Mouse (Mus musculus): ENCODE results near the gene Vmp1. TPM values are rescaled to one million over a fixed set of nuclear protein-coding genes. Genes with fewer than 3 reads are reported as not detected.

Gene Vmp1
- total RNA-seq, 2 experiments from 2014 or later = 144 to 167 TPM

- Histone ChIP-seq H3K4me3 (no peak overlapping the region), H3K27ac (no peak overlapping the region)
- TF ChIP-seq CTCF (IDR thresholded peaks at IDR 0.05) = no peak
- intact Hi-C loops (cut with DNase I) = no loop called here
- DNase-seq (ENCODE audit: extremely low spot score in 1 of 2, low spot score in 2 of 2) = no peak
These were observed 34.1 kb downstream of the Vmp1 start for GRCm38 (mm10) chr11:86649542-86649941.

GRCm38 (mm10) chr11:86647706-86648447 lies 35.8 kb downstream of the Vmp1 start:
- no peak for TF ChIP-seq CTCF (IDR thresholded peaks at IDR 0.05)

GRCm38 (mm10) chr11:86646885-86647459 lies 36.7 kb downstream of the Vmp1 start:
- H3K27ac ChIP-seq = peak overlapping the region; percentile 13; the same call in 1 of the 2 replicates
- H3K4me3 ChIP-seq = no peak overlapping the region
- no peak for DNase-seq (ENCODE audit: extremely low spot score in 1 of 2, low spot score in 2 of 2)
- intact Hi-C loops (cut with DNase I) = no loop called here
- TF ChIP-seq CTCF (IDR thresholded peaks at IDR 0.05) = no peak

More at GRCm38 (mm10) chr11:86647706-86648447, 35.8 kb downstream of the Vmp1 start:
- intact Hi-C loops (cut with DNase I) = no loop called here
- Histone ChIP-seq H3K27ac (no peak overlapping the region), H3K4me3 (no peak overlapping the region)
- DNase-seq (ENCODE audit: extremely low spot score in 1 of 2, low spot score in 2 of 2) = no peak

DNA sequence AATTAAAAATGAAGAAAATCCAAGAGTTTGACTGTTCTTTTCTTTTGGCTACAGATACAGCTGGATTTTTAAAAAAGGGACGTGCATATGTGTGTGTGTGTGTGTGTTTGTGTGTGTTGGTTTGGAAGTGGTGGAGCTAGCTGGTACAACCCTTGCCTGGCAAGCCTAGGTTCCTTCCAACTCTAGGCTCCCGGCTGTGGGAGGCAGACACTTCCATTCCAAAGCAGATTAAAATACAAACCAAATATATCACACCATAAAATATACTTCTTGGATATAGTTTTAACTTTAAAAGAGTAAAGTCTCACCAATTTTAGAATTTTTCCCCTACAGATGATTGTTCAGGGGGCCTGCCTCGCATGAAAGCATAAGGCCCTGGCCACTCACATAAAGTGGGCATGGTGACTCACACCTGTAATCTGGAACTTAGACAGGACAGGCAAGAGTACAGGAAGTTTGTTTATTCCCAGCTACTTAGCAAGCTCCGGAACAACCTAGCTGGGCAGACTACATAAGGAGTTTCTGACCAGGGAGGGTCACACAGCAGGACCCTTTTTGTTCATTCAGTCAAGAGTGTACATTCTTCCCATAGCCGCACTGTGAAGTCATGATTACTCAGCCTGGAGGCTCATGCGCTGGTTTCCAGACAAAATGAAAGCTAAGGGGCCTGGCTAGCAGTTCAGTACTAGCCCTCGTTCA lies 37.4 kb downstream of the Vmp1 start:
- no peak for TF ChIP-seq CTCF (IDR thresholded peaks at IDR 0.05)
- no peak overlapping the region for H3K4me3 ChIP-seq
- DNase-seq (ENCODE audit: extremely low spot score in 1 of 2, low spot score in 2 of 2) = no peak
- intact Hi-C loops (cut with DNase I) = no loop called here
- H3K27ac ChIP-seq = peak overlapping the region; percentile 13; the same call in 1 of the 2 replicates

DNA sequence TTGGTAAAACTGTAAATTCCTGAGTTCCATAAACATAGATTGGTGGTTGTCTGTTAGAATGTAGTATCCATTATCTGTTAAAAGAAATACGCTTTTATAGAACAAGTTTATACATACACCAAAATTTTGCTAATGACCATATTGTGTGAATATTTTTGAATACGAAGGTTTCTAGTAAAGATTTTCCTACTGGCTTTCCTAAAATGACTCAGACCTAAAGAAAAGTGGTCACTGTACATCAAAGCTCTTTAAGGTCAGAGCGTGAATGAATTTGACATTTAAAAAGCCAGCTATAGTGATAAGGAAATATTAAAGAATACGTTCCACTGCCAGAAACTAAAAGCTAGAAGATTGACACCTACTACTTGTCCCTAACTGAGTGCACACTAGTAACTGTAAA lies 39.1 kb downstream of the Vmp1 start:
- intact Hi-C loops (cut with DNase I) = no loop called here
- DNase-seq (ENCODE audit: extremely low spot score in 1 of 2, low spot score in 2 of 2) = no peak
- no peak overlapping the region for H3K27ac ChIP-seq
- no peak overlapping the region for H3K4me3 ChIP-seq
- no peak for TF ChIP-seq CTCF (IDR thresholded peaks at IDR 0.05)

DNA sequence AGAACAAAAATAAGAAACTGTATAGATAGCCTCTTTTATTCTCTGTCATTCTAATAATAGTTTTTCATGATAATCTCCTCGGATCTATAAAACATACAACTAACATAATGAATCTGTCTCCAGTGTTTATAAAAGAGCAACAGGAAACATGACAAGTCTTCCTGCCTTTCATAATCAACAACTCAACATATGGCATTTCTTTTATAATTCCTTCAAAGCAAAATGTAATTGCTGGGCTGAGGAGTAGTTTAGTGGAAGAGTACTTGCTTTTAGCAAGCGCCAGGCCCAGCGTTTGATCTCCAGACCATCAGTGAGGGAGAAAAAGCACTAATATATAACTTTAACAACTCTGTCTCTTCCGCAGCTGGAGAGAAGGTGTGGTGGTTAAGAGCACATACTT lies 41.9 kb downstream of the Vmp1 start:
- no peak for TF ChIP-seq CTCF (IDR thresholded peaks at IDR 0.05)
- DNase-seq (ENCODE audit: extremely low spot score in 1 of 2, low spot score in 2 of 2) = no peak
- Histone ChIP-seq H3K27ac (no peak overlapping the region), H3K4me3 (no peak overlapping the region)
- intact Hi-C loops (cut with DNase I) = no loop called here

DNA sequence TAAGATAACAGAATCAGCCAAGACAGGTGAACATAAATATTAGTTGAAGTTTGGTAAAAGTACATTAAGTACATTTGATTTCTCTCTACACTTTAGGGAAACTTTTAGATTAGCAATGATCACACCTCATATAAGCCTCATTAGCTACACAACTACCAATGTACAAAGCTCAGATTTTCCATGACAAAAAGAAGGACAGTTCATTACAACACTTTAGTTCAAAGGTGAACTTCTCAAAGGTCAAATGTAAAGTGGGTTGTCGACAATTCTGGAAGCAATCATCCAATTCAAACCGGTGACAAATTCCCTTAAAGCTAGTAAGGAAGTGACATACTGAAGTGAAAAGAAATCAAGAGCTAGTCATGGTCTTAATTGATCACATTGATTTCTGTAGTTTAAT lies 45.9 kb downstream of the Vmp1 start:
- TF ChIP-seq CTCF (IDR thresholded peaks at IDR 0.05) = no peak
- intact Hi-C loops (cut with DNase I) = no loop called here
- Histone ChIP-seq H3K27ac (no peak overlapping the region), H3K4me3 (no peak overlapping the region)
- DNase-seq (ENCODE audit: extremely low spot score in 1 of 2, low spot score in 2 of 2) = no peak

- no peak for DNase-seq (ENCODE audit: extremely low spot score in 1 of 2, low spot score in 2 of 2)
- no peak overlapping the region for H3K27ac ChIP-seq
These were observed 49.2 kb downstream of the Vmp1 start for GRCm38 (mm10) chr11:86634396-86634795.

GRCm38 (mm10) chr11:86629941-86630340 lies 53.7 kb downstream of the Vmp1 start:
- Histone ChIP-seq H3K4me3 (no peak overlapping the region), H3K27ac (no peak overlapping the region)
- no peak for DNase-seq (ENCODE audit: extremely low spot score in 1 of 2, low spot score in 2 of 2)
- TF ChIP-seq CTCF (IDR thresholded peaks at IDR 0.05) = no peak
- intact Hi-C loops (cut with DNase I) = no loop called here

More at GRCm38 (mm10) chr11:86634396-86634795, 49.2 kb downstream of the Vmp1 start:
- intact Hi-C loops (cut with DNase I) = no loop called here
- TF ChIP-seq CTCF (IDR thresholded peaks at IDR 0.05) = no peak
- H3K4me3 ChIP-seq = no peak overlapping the region

GRCm38 (mm10) chr11:86629445-86629844 lies 54.2 kb downstream of the Vmp1 start:
- intact Hi-C loops (cut with DNase I) = no loop called here
- TF ChIP-seq CTCF (IDR thresholded peaks at IDR 0.05) = no peak
- Histone ChIP-seq H3K27ac (no peak overlapping the region), H3K4me3 (no peak overlapping the region)
- no peak for DNase-seq (ENCODE audit: extremely low spot score in 1 of 2, low spot score in 2 of 2)

GRCm38 (mm10) chr11:86628448-86628847 lies 55.2 kb downstream of the Vmp1 start:
- H3K27ac ChIP-seq = no peak overlapping the region
- no peak overlapping the region for H3K4me3 ChIP-seq
- TF ChIP-seq CTCF (IDR thresholded peaks at IDR 0.05) = no peak
- intact Hi-C loops (cut with DNase I) = no loop called here
- no peak for DNase-seq (ENCODE audit: extremely low spot score in 1 of 2, low spot score in 2 of 2)

DNA sequence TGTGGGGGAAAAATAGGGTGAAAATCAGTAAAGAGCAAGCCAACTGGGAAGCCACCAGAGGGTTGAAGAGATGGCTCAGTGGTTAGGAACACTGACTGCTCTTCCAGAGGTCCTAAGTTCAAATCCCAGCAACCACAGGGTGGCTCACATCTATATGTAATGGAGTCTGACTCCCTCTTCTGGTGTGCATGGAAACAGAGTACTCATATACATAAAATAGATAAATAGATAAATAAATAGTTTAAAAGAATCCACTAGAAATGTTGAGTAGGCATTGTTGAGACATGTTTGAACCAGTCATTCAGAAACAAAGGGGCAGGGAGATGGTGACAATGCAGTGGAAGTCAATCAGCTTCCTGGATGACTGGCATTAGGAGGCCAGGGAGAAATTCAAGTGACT lies 56.0 kb downstream of the Vmp1 start:
- intact Hi-C loops (cut with DNase I) = no loop called here
- Histone ChIP-seq H3K27ac (no peak overlapping the region), H3K4me3 (no peak overlapping the region)
- no peak for DNase-seq (ENCODE audit: extremely low spot score in 1 of 2, low spot score in 2 of 2)
- TF ChIP-seq CTCF (IDR thresholded peaks at IDR 0.05) = no peak

Measured in left cerebral cortex, adult 2 months (tissue).